Mouse (Mus musculus): ENCODE data around the gene C2cd6. TPM values are rescaled to one million over a fixed set of nuclear protein-coding genes. Genes with fewer than 3 reads are reported as not detected.

C2cd6 gene
- total RNA-seq (2017), result 0.86 TPM in 1 of 3 replicates, not detected in the others

GRCm38 (mm10) chr1:59094705-59095104 lies at the start of gene C2cd6:
Gene C2cd6 (minus strand): TSS chr1:59094900.
- ATAC-seq (replicated peaks; ENCODE audit: insufficient number of reproducible peaks, low FRiP score, low TSS enrichment, poor library complexity, severe bottlenecking), result no peak

- ATAC-seq (replicated peaks; ENCODE audit: insufficient number of reproducible peaks, low FRiP score, low TSS enrichment, poor library complexity, severe bottlenecking), result peak; percentile 83
Observed at GRCm38 (mm10) chr1:59142809-59143208, 48.1 kb upstream of the C2cd6 start.

- no peak for ATAC-seq (replicated peaks; ENCODE audit: insufficient number of reproducible peaks, low FRiP score, low TSS enrichment, poor library complexity, severe bottlenecking)
Observed at GRCm38 (mm10) chr1:59134419-59134818, 39.7 kb upstream of the C2cd6 start.

- no peak for ATAC-seq (replicated peaks; ENCODE audit: insufficient number of reproducible peaks, low FRiP score, low TSS enrichment, poor library complexity, severe bottlenecking)
Observed at GRCm38 (mm10) chr1:59128879-59129278, 34.2 kb upstream of the C2cd6 start.

- ATAC-seq (replicated peaks; ENCODE audit: insufficient number of reproducible peaks, low FRiP score, low TSS enrichment, poor library complexity, severe bottlenecking), result no peak
Observed at GRCm38 (mm10) chr1:59125558-59125957, 30.9 kb upstream of the C2cd6 start.

GRCm38 (mm10) chr1:59119720-59120457 lies 25.2 kb upstream of the C2cd6 start, which contains the start of gene Tmem237:
Gene Tmem237 (minus strand): TSS chr1:59120408.
- peak; percentile 84 for ATAC-seq (replicated peaks; ENCODE audit: insufficient number of reproducible peaks, low FRiP score, low TSS enrichment, poor library complexity, severe bottlenecking)

GRCm38 (mm10) chr1:59110524-59110923 lies 15.8 kb upstream of the C2cd6 start:
- ATAC-seq (replicated peaks; ENCODE audit: insufficient number of reproducible peaks, low FRiP score, low TSS enrichment, poor library complexity, severe bottlenecking), result no peak

GRCm38 (mm10) chr1:59102071-59102470 lies 7.4 kb upstream of the C2cd6 start:
- no peak for ATAC-seq (replicated peaks; ENCODE audit: insufficient number of reproducible peaks, low FRiP score, low TSS enrichment, poor library complexity, severe bottlenecking)

GRCm38 (mm10) chr1:59101020-59101419 lies 6.3 kb upstream of the C2cd6 start:
- no peak for ATAC-seq (replicated peaks; ENCODE audit: insufficient number of reproducible peaks, low FRiP score, low TSS enrichment, poor library complexity, severe bottlenecking)

- ATAC-seq (replicated peaks; ENCODE audit: insufficient number of reproducible peaks, low FRiP score, low TSS enrichment, poor library complexity, severe bottlenecking), result no peak
Observed at GRCm38 (mm10) chr1:59070867-59071266, 23.8 kb downstream of the C2cd6 start.

- ATAC-seq (replicated peaks; ENCODE audit: insufficient number of reproducible peaks, low FRiP score, low TSS enrichment, poor library complexity, severe bottlenecking), result no peak
Observed at GRCm38 (mm10) chr1:59067976-59068375, 26.7 kb downstream of the C2cd6 start.

GRCm38 (mm10) chr1:59063697-59064096 lies 31.0 kb downstream of the C2cd6 start:
- ATAC-seq (replicated peaks; ENCODE audit: insufficient number of reproducible peaks, low FRiP score, low TSS enrichment, poor library complexity, severe bottlenecking), result no peak

GRCm38 (mm10) chr1:59056955-59057354 lies 37.7 kb downstream of the C2cd6 start:
- no peak for ATAC-seq (replicated peaks; ENCODE audit: insufficient number of reproducible peaks, low FRiP score, low TSS enrichment, poor library complexity, severe bottlenecking)

- no peak for ATAC-seq (replicated peaks; ENCODE audit: insufficient number of reproducible peaks, low FRiP score, low TSS enrichment, poor library complexity, severe bottlenecking)
Observed at GRCm38 (mm10) chr1:59051306-59051705, 43.4 kb downstream of the C2cd6 start.

GRCm38 (mm10) chr1:59037723-59038122 lies 57.0 kb downstream of the C2cd6 start:
- no peak for ATAC-seq (replicated peaks; ENCODE audit: insufficient number of reproducible peaks, low FRiP score, low TSS enrichment, poor library complexity, severe bottlenecking)

- no peak for ATAC-seq (replicated peaks; ENCODE audit: insufficient number of reproducible peaks, low FRiP score, low TSS enrichment, poor library complexity, severe bottlenecking)
Observed at GRCm38 (mm10) chr1:59021556-59021955, 73.1 kb downstream of the C2cd6 start.

GRCm38 (mm10) chr1:59009250-59009649 lies 85.5 kb downstream of the C2cd6 start:
- no peak for ATAC-seq (replicated peaks; ENCODE audit: insufficient number of reproducible peaks, low FRiP score, low TSS enrichment, poor library complexity, severe bottlenecking)
